Mouse (Mus musculus) regulatory T cell (primary cell): ENCODE data around the gene Wipf1.

ENCODE experiments used
- in situ Hi-C: fragments of 300-600 bp; cut with MboI, MseI; formaldehyde crosslinking; loops from one replicate; pipeline ENCODE4 v1.15.1; 2025; ENCODE audit warnings: high pct_unique_total_duplicates

Gene Wipf1

GRCm38 (mm10) chr2:73470146-73470630, 59.3 kb downstream of the Wipf1 start:
- in situ Hi-C loops: no loop called here

- in situ Hi-C loops: loop anchor here (5.0 to 10.0 kb wide), 2 partner anchors 418 to 605 kb away; no protein-coding TSS in a partner anchor
Observed at GRCm38 (mm10) chr2:73469552-73469951, 60.0 kb downstream of the Wipf1 start.

- in situ Hi-C loops: loop anchor here (5.0 to 10.0 kb wide), 2 partner anchors 418 to 604 kb away; no protein-coding TSS in a partner anchor
Observed at GRCm38 (mm10) chr2:73468993-73469392, 60.5 kb downstream of the Wipf1 start.

- in situ Hi-C loops: loop anchor here (5.0 to 10.0 kb wide), 2 partner anchors 420 to 602 kb away; no protein-coding TSS in a partner anchor
Observed at GRCm38 (mm10) chr2:73467071-73467851, 62.3 kb downstream of the Wipf1 start.

- in situ Hi-C loops: loop anchor here (5.0 to 10.0 kb wide), 2 partner anchors 421 to 602 kb away; no protein-coding TSS in a partner anchor
Observed at GRCm38 (mm10) chr2:73466481-73466880, 63.1 kb downstream of the Wipf1 start.

- in situ Hi-C loops: loop anchor here (10.0 kb wide), 1 partner anchor 599 kb away; no protein-coding TSS in a partner anchor
Observed at GRCm38 (mm10) chr2:73463431-73464194, 65.9 kb downstream of the Wipf1 start.

GRCm38 (mm10) chr2:73462757-73463339, 66.7 kb downstream of the Wipf1 start:
- in situ Hi-C loops: loop anchor here (10.0 kb wide), 1 partner anchor 598 kb away; no protein-coding TSS in a partner anchor

GRCm38 (mm10) chr2:73462265-73462664, 67.3 kb downstream of the Wipf1 start:
- in situ Hi-C loops: loop anchor here (10.0 kb wide), 1 partner anchor 597 kb away; no protein-coding TSS in a partner anchor

- in situ Hi-C loops: loop anchor here (10.0 kb wide), 1 partner anchor 595 kb away; no protein-coding TSS in a partner anchor
Observed at GRCm38 (mm10) chr2:73460168-73460567, 69.4 kb downstream of the Wipf1 start.

GRCm38 (mm10) chr2:73459607-73460153, 69.9 kb downstream of the Wipf1 start:
- in situ Hi-C loops: loop anchor here (10.0 kb wide), 1 partner anchor 595 kb away; no protein-coding TSS in a partner anchor

GRCm38 (mm10) chr2:73456886-73457285, 72.6 kb downstream of the Wipf1 start:
- in situ Hi-C loops: no loop called here

- in situ Hi-C loops: no loop called here
Observed at GRCm38 (mm10) chr2:73456154-73456553, 73.4 kb downstream of the Wipf1 start.

GRCm38 (mm10) chr2:73455541-73455940, 74.0 kb downstream of the Wipf1 start:
- in situ Hi-C loops: no loop called here

- in situ Hi-C loops: loop anchor here (5.0 kb wide), 1 partner anchor 33 kb away; no protein-coding TSS in a partner anchor
Observed at GRCm38 (mm10) chr2:73454682-73455081, 74.9 kb downstream of the Wipf1 start.

- in situ Hi-C loops: loop anchor here (5.0 kb wide), 1 partner anchor 33 kb away; no protein-coding TSS in a partner anchor
Observed at GRCm38 (mm10) chr2:73454186-73454585, 75.3 kb downstream of the Wipf1 start.

GRCm38 (mm10) chr2:73453717-73454116, 75.8 kb downstream of the Wipf1 start:
- in situ Hi-C loops: loop anchor here (5.0 kb wide), 1 partner anchor 34 kb away; no protein-coding TSS in a partner anchor

GRCm38 (mm10) chr2:73453085-73453484, 76.4 kb downstream of the Wipf1 start:
- in situ Hi-C loops: loop anchor here (5.0 kb wide), 1 partner anchor 34 kb away; no protein-coding TSS in a partner anchor

- in situ Hi-C loops: loop anchor here (5.0 kb wide), 1 partner anchor 35 kb away; no protein-coding TSS in a partner anchor
Observed at GRCm38 (mm10) chr2:73452556-73452955, 77.0 kb downstream of the Wipf1 start.

GRCm38 (mm10) chr2:73451541-73451940, 78.0 kb downstream of the Wipf1 start:
- in situ Hi-C loops: loop anchor here (5.0 kb wide), 1 partner anchor 36 kb away; no protein-coding TSS in a partner anchor

GRCm38 (mm10) chr2:73450172-73450715, 79.3 kb downstream of the Wipf1 start:
- in situ Hi-C loops: loop anchor here (5.0 kb wide), 1 partner anchor 37 kb away; no protein-coding TSS in a partner anchor
